Mouse (Mus musculus): ENCODE results near the gene H2-Aa.
"Not testable (repeated sequence)": the region's sequence is repeated elsewhere in the genome, so short reads cannot be mapped to it uniquely, and the experiment has no call there.

Gene H2-Aa

GRCm38 (mm10) chr17:34287648-34288047, at the start of gene H2-Aa:
Gene H2-Aa, minus strand, starts transcription at chr17:34287823.
- peak; percentile 84 for DNase-seq

DNA sequence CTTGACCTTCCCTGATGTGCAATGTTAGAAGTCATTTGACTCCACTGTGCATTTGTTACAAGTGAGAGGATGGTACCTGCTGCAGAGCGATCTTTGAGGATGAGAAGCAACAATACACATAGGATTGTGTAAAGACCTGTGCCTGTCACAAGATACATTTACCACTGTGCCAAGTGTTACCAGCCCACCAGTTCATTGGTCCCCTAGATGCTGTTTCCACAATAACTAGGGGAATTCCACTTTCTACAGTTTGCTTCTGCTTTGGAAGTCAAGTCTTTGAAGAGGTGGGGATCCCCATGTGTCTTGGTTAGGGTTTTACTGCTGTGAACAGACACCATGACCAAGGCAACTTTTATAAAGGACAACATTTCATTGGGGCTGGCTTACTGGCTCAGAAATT, 43.6 kb upstream of the H2-Aa start:
- no peak for DNase-seq

- no peak for DNase-seq
These were observed 42.2 kb upstream of the H2-Aa start for GRCm38 (mm10) chr17:34329807-34330206.

- DNase-seq = no peak
These were observed 38.8 kb upstream of the H2-Aa start for GRCm38 (mm10) chr17:34326373-34326772.

- no peak for DNase-seq
These were observed 37.8 kb upstream of the H2-Aa start, which contains the start of gene H2-Eb2 for GRCm38 (mm10) chr17:34325436-34325835. Gene H2-Eb2, plus strand, starts transcription at chr17:34325665.

- no peak for DNase-seq
These were observed 29.7 kb upstream of the H2-Aa start for GRCm38 (mm10) chr17:34317275-34317674.

DNA sequence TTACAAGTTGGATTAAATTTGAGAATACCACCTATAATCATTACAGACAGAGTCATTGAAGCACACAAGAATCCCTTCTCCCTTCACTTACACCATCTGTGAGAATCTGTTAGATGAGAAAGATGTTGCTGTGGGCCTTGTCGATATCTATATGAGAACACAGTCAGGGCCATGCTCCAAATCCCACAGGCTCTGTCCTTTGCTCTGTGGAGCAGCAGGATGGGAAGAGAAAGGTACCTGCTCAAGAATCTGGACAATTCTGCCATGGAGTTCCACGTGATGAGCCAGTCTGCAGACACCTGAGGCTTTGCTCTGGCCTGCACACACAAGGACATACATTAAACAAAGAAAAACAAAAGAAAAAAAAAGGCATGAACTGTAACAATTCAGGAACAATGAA, 29.1 kb upstream of the H2-Aa start:
- no peak for DNase-seq

DNA sequence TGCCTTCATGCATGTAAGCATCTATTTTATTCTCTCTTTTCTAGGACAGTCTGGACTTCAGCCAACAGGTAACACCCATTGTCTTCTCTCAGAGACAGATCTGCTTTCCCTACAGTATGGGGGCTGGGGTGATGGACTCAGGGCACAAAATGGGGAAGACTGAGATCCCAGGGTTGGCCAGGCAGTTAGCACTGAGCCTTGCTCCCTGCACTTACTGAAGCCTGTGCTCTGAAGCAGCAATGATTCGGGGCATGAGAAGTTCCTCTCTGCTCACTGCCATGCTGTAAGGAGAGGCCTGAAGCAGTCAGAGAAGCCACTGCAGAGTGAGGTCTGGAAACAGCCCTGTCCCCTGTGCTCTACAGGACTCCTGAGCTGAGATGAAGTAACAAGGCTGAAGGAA, 27.9 kb upstream of the H2-Aa start:
- no peak for DNase-seq

DNA sequence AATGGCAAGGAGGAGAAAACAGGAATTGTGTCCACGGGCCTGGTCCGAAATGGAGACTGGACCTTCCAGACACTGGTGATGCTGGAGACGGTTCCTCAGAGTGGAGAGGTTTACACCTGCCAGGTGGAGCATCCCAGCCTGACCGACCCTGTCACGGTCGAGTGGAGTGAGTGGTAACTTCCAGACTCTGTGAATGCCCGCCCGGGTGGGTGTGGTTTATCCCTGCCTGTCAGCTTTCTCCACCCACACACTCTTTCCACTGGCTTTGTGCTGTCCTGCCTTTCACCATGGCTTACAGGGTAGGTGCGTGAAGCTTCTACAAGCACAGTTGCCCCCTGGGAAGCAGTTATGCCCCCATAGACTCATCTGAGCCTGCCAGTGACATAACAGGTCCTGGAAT, 26.7 kb upstream of the H2-Aa start:
- DNase-seq = no peak

GRCm38 (mm10) chr17:34313393-34313792, 25.8 kb upstream of the H2-Aa start:
- DNase-seq = peak; percentile 88

DNA sequence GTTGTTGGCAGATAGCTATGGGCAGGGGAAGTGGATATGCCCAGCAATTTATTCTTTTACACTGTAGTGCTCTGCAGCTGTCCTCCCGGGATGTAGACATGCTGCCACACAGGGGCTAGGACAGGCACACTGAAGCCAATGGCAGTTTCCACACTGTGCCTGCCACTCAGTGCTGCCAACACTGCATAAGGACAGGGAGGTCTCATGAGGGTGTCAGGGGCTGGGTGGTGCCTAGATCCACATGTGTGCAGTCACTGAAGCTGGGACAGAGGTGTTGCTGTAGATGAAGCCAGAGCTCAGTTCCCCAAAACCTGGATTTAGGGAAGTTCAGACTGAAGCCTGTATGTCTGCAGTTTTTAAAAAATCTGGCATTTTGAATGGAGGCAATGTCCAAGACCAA, 24.6 kb upstream of the H2-Aa start:
- DNase-seq = no peak

DNA sequence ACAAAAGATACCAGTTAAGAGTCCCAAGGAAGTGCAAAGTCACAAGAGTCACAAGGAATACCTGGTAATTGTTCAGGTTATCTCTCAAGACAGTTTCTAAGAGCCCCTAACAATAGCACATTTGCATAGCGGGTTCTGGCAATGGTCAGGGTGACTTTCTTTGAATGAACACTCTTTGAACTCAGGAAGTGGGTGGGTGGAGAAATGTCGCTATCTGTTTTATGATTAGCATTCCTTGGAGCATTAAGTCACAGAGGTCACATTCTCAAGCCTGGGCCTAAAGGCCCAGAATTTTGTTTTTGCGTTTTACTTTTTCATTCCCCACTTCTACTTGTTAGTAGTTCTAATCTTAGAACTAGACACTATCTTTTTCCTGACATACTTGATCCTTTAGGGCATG, 22.9 kb upstream of the H2-Aa start:
- not testable (repeated sequence) for DNase-seq

DNA sequence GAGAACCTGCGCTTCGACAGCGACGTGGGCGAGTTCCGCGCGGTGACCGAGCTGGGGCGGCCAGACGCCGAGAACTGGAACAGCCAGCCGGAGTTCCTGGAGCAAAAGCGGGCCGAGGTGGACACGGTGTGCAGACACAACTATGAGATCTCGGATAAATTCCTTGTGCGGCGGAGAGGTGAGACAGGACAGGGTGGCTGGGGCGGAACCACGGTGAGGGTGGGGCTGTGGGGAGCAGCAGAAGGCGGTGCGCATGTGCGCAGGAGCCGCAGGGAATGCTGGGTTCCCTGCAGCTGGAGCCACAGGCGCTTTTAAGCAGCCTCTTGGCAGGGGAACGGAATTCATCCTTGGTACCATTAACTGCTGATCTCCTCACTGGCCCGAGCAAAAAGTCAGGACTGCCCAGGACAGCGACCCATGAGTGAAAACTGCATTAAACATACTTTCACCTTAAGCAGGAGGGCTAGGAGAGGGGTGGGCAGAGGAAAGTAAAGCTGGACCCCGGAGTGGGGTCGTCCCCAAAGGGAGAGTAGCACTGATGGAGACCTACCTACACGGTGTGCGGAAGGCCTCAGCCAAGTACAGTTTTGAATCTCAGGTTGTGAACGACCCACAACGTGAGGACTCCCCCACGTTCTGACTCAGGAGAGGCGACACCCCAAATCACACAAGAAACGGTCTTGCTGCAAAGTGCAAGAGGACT, 22.2 kb upstream of the H2-Aa start:
- peak; percentile 85 for DNase-seq

DNA sequence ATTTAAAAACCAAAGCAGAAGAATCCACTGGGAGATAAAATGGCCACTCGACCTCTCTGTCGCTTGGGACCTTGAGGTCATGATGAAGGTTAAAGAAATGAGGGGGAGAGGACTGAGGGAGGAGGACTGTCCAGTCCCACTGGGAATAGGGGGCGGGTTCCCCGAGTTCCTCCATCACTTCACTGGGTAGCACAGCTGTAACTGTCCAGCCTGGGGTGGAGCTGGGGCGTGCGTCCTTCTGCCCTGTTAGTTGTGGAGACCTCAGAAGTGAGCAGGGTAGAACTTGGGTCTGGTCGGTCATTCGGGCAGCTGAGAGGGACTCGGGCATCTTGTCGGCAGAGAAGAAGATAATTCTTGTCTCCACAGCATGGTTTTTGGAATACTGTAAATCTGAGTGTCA, 21.6 kb upstream of the H2-Aa start:
- peak; percentile 22 for DNase-seq

DNA sequence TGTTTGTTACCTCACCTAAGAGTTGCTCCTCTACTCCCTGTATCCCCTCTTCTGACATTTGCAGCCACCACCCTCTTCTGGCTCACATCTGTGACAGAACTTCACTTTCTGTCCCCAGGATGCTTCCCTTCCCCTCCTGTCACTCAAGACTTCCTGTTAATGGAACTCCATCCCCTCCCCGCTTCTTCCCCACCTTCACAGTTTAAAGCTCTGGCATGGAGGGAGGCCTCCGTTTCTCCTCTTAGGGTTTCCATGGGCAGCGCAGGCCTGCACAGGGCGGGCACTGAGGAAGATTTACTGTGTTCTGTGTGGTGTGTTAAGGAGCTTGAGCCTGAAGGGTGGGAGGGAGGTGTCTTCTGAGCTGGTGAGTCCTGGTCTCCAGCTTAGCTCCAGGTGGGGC, 20.5 kb upstream of the H2-Aa start:
- no peak for DNase-seq

GRCm38 (mm10) chr17:34307216-34307615, 19.6 kb upstream of the H2-Aa start:
- no peak for DNase-seq

DNA sequence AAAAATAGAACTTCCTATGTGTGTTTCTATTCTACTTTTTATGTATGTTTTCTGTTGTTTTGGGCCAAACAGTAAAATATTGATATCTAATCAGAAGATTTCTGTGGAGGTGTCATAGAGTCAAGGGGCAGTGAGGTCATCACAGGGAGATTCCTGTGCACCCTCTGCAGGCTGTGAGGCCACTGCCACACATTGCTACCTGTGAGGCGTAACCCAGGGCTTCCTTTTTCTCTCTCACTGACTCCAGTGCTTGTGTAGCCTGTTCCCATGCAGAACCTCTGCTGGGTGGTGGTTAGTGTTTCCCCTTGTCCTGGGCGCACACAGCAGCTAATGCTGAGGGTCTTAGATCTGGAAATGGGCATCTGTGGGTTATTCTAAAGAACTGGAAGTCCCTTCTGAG, 18.8 kb upstream of the H2-Aa start:
- no peak for DNase-seq

DNA sequence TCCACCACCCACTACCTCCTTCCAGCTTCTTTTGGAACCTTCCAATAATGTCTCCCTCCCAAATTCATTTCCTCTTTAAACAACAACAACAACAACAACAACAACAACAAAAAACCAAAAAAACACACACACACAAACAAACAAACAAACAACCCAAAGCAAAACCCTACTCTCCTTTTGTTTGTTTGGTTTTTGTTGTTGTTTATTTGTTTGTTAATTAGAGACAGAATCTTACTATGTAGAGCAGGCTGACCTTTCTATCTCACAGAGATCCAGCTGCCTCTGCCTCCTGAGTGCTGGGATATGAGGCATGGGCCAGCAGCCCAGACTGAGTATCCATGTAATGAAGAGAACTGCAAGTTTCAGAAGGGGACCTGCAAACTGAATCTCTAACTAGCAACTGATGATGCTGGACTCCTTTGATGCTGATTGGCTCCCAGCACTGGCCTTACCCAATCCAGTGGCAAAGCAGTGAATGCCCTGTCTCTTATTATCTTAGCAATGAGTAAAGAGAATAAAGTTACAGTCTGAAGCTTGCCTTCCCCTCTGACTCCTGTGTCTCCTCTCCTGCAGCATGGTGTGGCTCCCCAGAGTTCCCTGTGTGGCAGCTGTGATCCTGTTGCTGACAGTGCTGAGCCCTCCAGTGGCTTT, 17.9 kb upstream of the H2-Aa start, which contains the start of gene H2-Eb1:
TSS of gene H2-Eb1 (plus strand) at position 488 of the 651 bp plus-strand sequence.
- peak; percentile 89 for DNase-seq

DNA sequence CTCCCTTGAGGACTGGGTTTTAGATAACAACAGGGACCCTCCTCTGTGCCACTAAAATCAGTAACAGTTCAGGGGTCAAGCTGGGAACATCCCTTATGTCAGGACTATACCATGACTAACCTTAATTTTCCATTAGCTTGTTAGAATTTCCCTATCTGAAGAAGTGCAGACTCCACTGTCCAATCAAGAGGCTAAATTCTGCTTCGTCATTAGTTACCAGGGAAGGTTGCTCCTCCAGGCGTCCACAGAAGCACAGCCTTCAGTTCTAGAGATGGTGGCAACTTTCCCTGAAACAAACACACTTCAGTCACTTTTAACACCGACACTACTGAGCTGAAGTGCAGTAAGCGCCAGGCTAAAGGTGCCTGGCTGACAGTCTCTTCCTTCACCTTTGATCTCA, 17.1 kb upstream of the H2-Aa start:
- peak; percentile 74 for DNase-seq

- DNase-seq = no peak
These were observed 16.2 kb upstream of the H2-Aa start for GRCm38 (mm10) chr17:34303789-34304188.

GRCm38 (mm10) chr17:34301670-34302190, 14.1 kb upstream of the H2-Aa start:
- DNase-seq = no peak

DNA sequence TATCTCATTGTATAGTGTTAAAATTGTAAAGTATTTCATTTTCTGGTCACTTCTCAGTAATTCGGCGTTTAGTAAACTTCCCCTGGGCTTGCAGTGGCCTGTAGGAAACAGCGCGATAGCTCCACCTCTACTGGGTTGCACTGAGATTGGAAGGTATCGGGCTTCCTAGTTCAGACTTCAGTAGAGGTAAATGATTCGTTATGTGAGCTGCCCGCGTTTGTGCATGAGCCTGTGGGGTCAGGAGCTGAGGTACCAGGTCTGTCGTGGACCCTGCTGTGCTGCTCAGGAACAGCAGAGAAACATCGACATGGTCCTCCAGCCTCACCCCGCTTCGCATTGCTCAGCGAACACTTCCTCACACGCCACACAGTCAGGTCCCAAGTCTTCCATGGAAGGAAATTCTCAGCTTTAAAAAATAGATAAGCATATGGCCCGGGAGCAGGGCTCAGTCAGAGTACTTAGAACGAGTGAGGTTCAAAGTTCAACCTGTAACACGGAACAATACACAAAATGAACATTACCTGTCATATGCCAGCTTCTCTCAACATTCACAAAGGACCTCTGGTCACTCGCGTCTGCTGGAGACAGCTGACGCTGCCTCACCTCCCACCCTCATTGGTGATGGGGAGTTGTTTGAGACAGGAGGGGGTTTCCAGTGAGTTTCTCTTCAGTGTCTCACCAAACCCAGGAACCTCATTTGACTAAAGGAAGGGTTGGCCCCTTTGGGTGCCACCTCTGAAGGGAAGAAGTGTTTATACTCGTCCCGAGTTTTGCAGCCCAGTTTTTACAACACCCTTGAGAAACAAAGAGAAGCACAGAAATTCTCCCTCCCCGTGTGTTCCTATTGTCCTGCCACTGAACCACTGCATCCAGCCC, 13.3 kb upstream of the H2-Aa start:
- DNase-seq = no peak

- DNase-seq = no peak
These were observed 12.4 kb upstream of the H2-Aa start for GRCm38 (mm10) chr17:34300071-34300470.
